Mouse (Mus musculus) small intestine, adult 2 months (tissue): ENCODE measurements at regions not wholly inside any gene's neighbourhood (a gene's known extent, or its start where the extent isn't known, plus 50 kb on each side); places are given as distances from the start of the nearest gene placed in this dataset.

Experiments used
- CTCF ChIP-seq: fragments of 200-500 bp; IDR thresholded peaks from 2 replicates; pipeline ENCODE4 v1.5.1; 2012; ENCODE audit warnings: low read depth, mild to moderate bottlenecking, control low read depth, inconsistent platforms, low read length, moderate library complexity, mixed read lengths; ENCODE audit not compliant: insufficient replicate concordance, insufficient read length; ENCODE audit errors: extremely low read depth
- POLR2A ChIP-seq: fragments of 200-500 bp; IDR thresholded peaks from 2 replicates; pipeline ENCODE4 v1.6.1; 2012; ENCODE audit warnings: low read depth, mild to moderate bottlenecking, control low read depth, inconsistent platforms, low read length, moderate library complexity

DNA sequence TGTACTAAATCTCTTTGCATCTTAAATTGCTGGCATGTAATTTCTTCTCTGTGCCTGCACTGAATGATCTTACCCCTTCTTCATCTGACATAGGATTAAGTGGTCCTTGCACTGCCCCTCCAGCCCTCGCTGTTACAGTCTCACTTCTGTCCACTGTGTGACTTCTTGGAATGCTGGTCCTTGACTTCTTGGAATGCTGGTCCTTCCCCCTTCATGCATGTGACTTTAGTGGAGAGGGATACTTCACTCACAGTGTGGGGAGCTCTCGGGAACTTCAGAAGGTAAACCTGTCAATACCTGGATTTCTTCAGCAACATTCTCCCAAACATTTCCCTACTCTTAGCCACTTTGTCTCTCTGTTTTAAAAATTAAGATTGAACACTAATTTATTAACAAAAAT lies 91.0 kb upstream of the Cdk6 start:
- no peak for TF ChIP-seq CTCF
- TF ChIP-seq POLR2A: no peak
